Mouse (Mus musculus): Measurements from ENCODE around the gene Trim9. TPM values are rescaled to one million over a fixed set of nuclear protein-coding genes. Genes with fewer than 3 reads are reported as not detected.
A peak's percentile ranks its signal among the peaks of the same experiment; 100 is the strongest.

Gene Trim9
- polyA plus RNA-seq, 1 experiment, result not detected

DNA sequence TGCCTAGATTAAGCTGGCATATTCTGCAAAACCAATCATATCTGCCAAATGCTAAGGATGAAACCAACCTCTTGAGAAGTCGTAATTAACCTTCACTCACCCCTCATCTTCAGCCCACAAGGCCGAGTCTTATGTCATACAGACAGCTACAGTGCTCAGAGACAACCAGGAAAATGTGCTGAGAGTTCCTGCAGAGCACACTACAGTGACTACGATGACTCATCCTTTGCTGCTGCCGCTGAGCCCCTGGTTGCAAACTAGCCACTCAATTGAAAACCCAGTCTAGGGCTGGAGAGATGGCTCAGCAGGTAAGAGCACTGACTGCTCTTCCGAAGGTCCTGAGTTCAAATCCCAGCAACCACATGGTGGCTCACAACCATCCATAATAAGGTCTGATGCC, 107.7 kb downstream of the Trim9 start:
- TF ChIP-seq POLR2A (IDR thresholded peaks at IDR 0.05; ENCODE audit: borderline replicate concordance, control insufficient read depth, low read depth, low read length) (no peak), CTCF (IDR thresholded peaks at IDR 0.05; ENCODE audit: control insufficient read depth, insufficient read depth, low read length) (no peak)
- Histone ChIP-seq H3K4me1 (ENCODE audit: control insufficient read depth, insufficient read depth, low read length) (peaks cover 4% of the 10 kb centered on the region), H3K4me3 (replicated peaks; ENCODE audit: control insufficient read depth, low read depth, low read length) (no peak overlapping the region), H3K27ac (ENCODE audit: control insufficient read depth, insufficient read depth, low read depth, low read length, poor library complexity) (no peak overlapping the region)
- 59% methylated on average over 5 of the region's 5 CpGs for WGBS

GRCm38 (mm10) chr12:70238604-70239003, 108.8 kb downstream of the Trim9 start:
- TF ChIP-seq POLR2A (IDR thresholded peaks at IDR 0.05; ENCODE audit: borderline replicate concordance, control insufficient read depth, low read depth, low read length), result no peak
- TF ChIP-seq CTCF (IDR thresholded peaks at IDR 0.05; ENCODE audit: control insufficient read depth, insufficient read depth, low read length), result no peak
- Histone ChIP-seq H3K27ac (ENCODE audit: control insufficient read depth, insufficient read depth, low read depth, low read length, poor library complexity) (no peak overlapping the region), H3K4me1 (ENCODE audit: control insufficient read depth, insufficient read depth, low read length) (peaks cover 4% of the 10 kb centered on the region), H3K4me3 (replicated peaks; ENCODE audit: control insufficient read depth, low read depth, low read length) (no peak overlapping the region)
- 53% methylated on average over 8 of the region's 8 CpGs for WGBS

- H3K4me1 ChIP-seq (ENCODE audit: control insufficient read depth, insufficient read depth, low read length), result peaks cover 10% of the 10 kb centered on the region
- peak; percentile 74 for TF ChIP-seq CTCF (IDR thresholded peaks at IDR 0.05; ENCODE audit: control insufficient read depth, insufficient read depth, low read length)
- no peak for TF ChIP-seq POLR2A (IDR thresholded peaks at IDR 0.05; ENCODE audit: borderline replicate concordance, control insufficient read depth, low read depth, low read length)
Measured at GRCm38 (mm10) chr12:70234938-70235484, 112.4 kb downstream of the Trim9 start.

GRCm38 (mm10) chr12:70234411-70234810, 113.0 kb downstream of the Trim9 start:
- under 1% methylated on average over 6 of the region's 6 CpGs for whole genome bisulfite sequencing
- Histone ChIP-seq H3K4me1 (ENCODE audit: control insufficient read depth, insufficient read depth, low read length) (peaks cover 10% of the 10 kb centered on the region), H3K4me3 (replicated peaks; ENCODE audit: control insufficient read depth, low read depth, low read length) (no peak overlapping the region), H3K27ac (ENCODE audit: control insufficient read depth, insufficient read depth, low read depth, low read length, poor library complexity) (peak overlapping the region; percentile 8; the same call in 1 of the 2 replicates)
- no peak for TF ChIP-seq POLR2A (IDR thresholded peaks at IDR 0.05; ENCODE audit: borderline replicate concordance, control insufficient read depth, low read depth, low read length)
- peak; percentile 83 for TF ChIP-seq CTCF (IDR thresholded peaks at IDR 0.05; ENCODE audit: control insufficient read depth, insufficient read depth, low read length)

More at GRCm38 (mm10) chr12:70234938-70235484, 112.4 kb downstream of the Trim9 start:
- WGBS, result 7% methylated on average over 13 of the region's 13 CpGs
- Histone ChIP-seq H3K27ac (ENCODE audit: control insufficient read depth, insufficient read depth, low read depth, low read length, poor library complexity) (peak overlapping the region; percentile 26; the same call in 1 of the 2 replicates), H3K4me3 (replicated peaks; ENCODE audit: control insufficient read depth, low read depth, low read length) (peak overlapping the region; percentile 58)

- 45% methylated on average over 6 of the region's 6 CpGs for WGBS
- Histone ChIP-seq H3K4me3 (replicated peaks; ENCODE audit: control insufficient read depth, low read depth, low read length) (peak overlapping the region; percentile 64), H3K27ac (ENCODE audit: control insufficient read depth, insufficient read depth, low read depth, low read length, poor library complexity) (peak overlapping the region; percentile 70), H3K4me1 (ENCODE audit: control insufficient read depth, insufficient read depth, low read length) (peaks cover 10% of the 10 kb centered on the region)
- TF ChIP-seq POLR2A (IDR thresholded peaks at IDR 0.05; ENCODE audit: borderline replicate concordance, control insufficient read depth, low read depth, low read length), result no peak
- no peak for TF ChIP-seq CTCF (IDR thresholded peaks at IDR 0.05; ENCODE audit: control insufficient read depth, insufficient read depth, low read length)
Measured at GRCm38 (mm10) chr12:70233637-70234315, 113.6 kb downstream of the Trim9 start.

DNA sequence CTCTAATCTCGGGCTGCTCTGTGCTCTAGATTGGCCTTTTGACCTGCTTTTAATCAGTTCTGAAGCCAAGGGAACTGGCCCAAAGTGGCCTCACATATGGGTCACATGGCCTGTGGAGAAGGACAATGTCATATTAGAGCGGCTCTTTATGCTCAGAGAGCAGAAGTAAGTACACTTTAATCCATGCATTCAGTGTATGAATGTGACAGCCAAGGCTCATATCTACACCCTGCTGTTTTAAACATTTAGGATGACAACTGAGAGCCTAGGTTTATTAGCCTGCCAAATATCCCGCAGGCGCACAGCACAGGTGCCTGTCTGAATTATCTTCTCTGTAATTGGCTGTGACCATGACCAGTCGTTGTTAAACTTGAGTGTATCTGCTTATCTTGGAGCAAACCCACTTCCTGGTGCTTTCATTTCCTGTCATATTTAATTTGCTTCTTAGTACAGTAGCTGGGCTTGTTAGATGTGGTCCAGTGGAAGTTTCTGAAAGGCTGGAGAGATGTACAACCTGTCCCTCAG, 115.3 kb downstream of the Trim9 start:
- peaks cover 8% of the 10 kb centered on the region; the same call in 1 of the 2 replicates for H3K4me1 ChIP-seq (ENCODE audit: control insufficient read depth, insufficient read depth, low read length)
- no peak overlapping the region for H3K4me3 ChIP-seq (replicated peaks; ENCODE audit: control insufficient read depth, low read depth, low read length)
- H3K27ac ChIP-seq (ENCODE audit: control insufficient read depth, insufficient read depth, low read depth, low read length, poor library complexity), result peak overlapping the region; percentile 62
- WGBS, result 8% methylated on average over 5 of the region's 5 CpGs
- no peak for TF ChIP-seq CTCF (IDR thresholded peaks at IDR 0.05; ENCODE audit: control insufficient read depth, insufficient read depth, low read length)
- TF ChIP-seq POLR2A (IDR thresholded peaks at IDR 0.05; ENCODE audit: borderline replicate concordance, control insufficient read depth, low read depth, low read length), result no peak

- H3K4me1 ChIP-seq (ENCODE audit: control insufficient read depth, insufficient read depth, low read length), result peaks cover 8% of the 10 kb centered on the region; the same call in 1 of the 2 replicates
- H3K4me3 ChIP-seq (replicated peaks; ENCODE audit: control insufficient read depth, low read depth, low read length), result no peak within 1 kb of the TSS
- peak within 1 kb of the TSS; percentile 62 for H3K27ac ChIP-seq (ENCODE audit: control insufficient read depth, insufficient read depth, low read depth, low read length, poor library complexity)
- TF ChIP-seq POLR2A (IDR thresholded peaks at IDR 0.05; ENCODE audit: borderline replicate concordance, control insufficient read depth, low read depth, low read length) (no peak), CTCF (IDR thresholded peaks at IDR 0.05; ENCODE audit: control insufficient read depth, insufficient read depth, low read length) (no peak)
- WGBS, result 79% methylated on average over 2 of the region's 2 CpGs
Measured at GRCm38 (mm10) chr12:70231294-70231693, 116.1 kb downstream of the Trim9 start, which contains the start of gene Pygl. Gene Pygl, minus strand, starts transcription at chr12:70231488.

DNA sequence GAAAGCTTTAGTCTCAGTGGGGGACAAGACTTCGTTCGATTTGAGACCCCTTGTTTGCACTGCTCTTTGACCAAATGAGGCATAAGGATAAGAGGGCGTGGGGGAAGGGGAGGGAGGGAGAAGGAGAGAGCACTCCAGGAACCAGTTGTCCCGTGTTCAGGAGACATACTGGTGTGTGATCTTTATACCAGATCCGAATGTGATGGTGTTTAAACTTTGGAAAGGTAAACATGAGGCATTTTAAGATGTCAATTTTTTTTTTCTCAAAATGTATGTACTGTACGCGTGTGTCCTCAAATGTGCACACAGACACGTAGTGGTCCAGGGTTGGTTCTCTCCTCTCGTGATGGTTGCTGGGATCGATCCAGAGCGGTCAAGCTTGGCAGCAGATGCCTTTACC, 119.3 kb downstream of the Trim9 start:
- no peak overlapping the region for H3K4me3 ChIP-seq (replicated peaks; ENCODE audit: control insufficient read depth, low read depth, low read length)
- peaks cover 8% of the 10 kb centered on the region; the same call in 1 of the 2 replicates for H3K4me1 ChIP-seq (ENCODE audit: control insufficient read depth, insufficient read depth, low read length)
- TF ChIP-seq CTCF (IDR thresholded peaks at IDR 0.05; ENCODE audit: control insufficient read depth, insufficient read depth, low read length), result no peak
- TF ChIP-seq POLR2A (IDR thresholded peaks at IDR 0.05; ENCODE audit: borderline replicate concordance, control insufficient read depth, low read depth, low read length), result no peak
- 80% methylated on average over 11 of the region's 11 CpGs for WGBS
- peak overlapping the region; percentile 57; the same call in 1 of the 2 replicates for H3K27ac ChIP-seq (ENCODE audit: control insufficient read depth, insufficient read depth, low read depth, low read length, poor library complexity)
